Mouse (Mus musculus): ENCODE results near the gene Lcp1. TPM values are rescaled to one million over a fixed set of nuclear protein-coding genes. Genes with fewer than 3 reads are reported as not detected.

Gene Lcp1
- total and polyA plus RNA-seq, 2 experiments from 2014 or later = 6.5 to 8.3 TPM

DNA sequence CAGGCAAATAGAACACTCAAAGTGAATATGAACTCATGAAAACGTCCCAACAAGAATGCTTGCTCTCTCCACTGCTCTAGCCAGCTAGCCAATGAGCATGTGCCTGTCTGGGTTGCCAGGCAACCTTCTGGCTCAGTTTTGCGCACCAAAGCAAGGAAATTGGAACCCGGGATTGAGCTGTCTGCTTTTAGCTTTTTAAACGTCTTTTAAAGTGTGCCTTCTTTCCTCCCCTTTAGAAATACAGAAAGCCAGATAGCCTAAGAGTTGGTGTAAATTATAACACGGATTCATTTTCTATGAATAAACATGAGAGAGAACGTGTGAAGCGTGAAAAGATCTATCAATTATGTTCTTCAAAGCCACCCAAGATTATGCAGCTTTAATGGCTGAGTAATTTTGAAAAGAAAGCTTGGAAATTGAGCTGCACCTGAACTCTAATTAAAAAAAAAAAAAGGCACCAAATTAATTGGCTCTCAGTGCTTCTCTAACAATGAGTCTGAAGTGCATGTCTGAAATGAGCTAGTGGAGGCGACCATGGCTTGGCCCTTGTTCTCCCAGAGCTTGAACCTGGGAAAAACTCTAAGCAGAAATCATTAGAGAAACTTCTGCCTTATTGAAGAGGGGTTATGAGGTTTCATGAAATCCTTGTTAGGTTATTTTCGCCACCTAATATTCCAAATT lies 105.2 kb downstream of the Lcp1 start:
- WGBS = 17% methylated on average over 9 of the region's 9 CpGs
- peak overlapping the region; percentile 42 for H3K4me2 ChIP-seq (ENCODE audit: low read depth, low read length)
- ATAC-seq (peak; percentile 83), DNase-seq (ENCODE audit: low spot score) (peak; percentile 76)
- H3K9me3 ChIP-seq (ENCODE audit: low read length) = no peaks in the 10 kb centered on the region
- peaks cover 5% of the 10 kb centered on the region; the same call in 1 of the 2 replicates for H3K4me1 ChIP-seq (ENCODE audit: insufficient read depth, low read length)
- no peak overlapping the region for H3K9ac ChIP-seq (replicated peaks; ENCODE audit: low read length)
- no peaks in the 10 kb centered on the region for H3K36me3 ChIP-seq (ENCODE audit: insufficient read depth, low read length)
- H3K4me3 ChIP-seq (ENCODE audit: low read length) = no peak overlapping the region
- H3K27ac ChIP-seq = no peak overlapping the region
- no peaks in the 10 kb centered on the region for H3K27me3 ChIP-seq (ENCODE audit: insufficient read depth, low read length)
- TF ChIP-seq CTCF (IDR thresholded peaks at IDR 0.05; ENCODE audit: low read depth) = no peak

- Histone ChIP-seq H3K4me3 (ENCODE audit: low read length) (no peak overlapping the region), H3K27me3 (ENCODE audit: insufficient read depth, low read length) (no peaks in the 10 kb centered on the region), H3K36me3 (ENCODE audit: insufficient read depth, low read length) (no peaks in the 10 kb centered on the region), H3K27ac (no peak overlapping the region), H3K4me2 (ENCODE audit: low read depth, low read length) (0 out of 2 replicates have a peak overlapping the region, but pooled peaks have one; percentile 42), H3K9ac (replicated peaks; ENCODE audit: low read length) (no peak overlapping the region), H3K4me1 (ENCODE audit: insufficient read depth, low read length) (peaks cover 5% of the 10 kb centered on the region; the same call in 1 of the 2 replicates), H3K9me3 (ENCODE audit: low read length) (no peaks in the 10 kb centered on the region)
- 62% methylated on average over 4 of the region's 4 CpGs for WGBS
- DNase-seq (ENCODE audit: low spot score) = no peak
- ATAC-seq = no peak
- no peak for TF ChIP-seq CTCF (IDR thresholded peaks at IDR 0.05; ENCODE audit: low read depth)
Measured at GRCm38 (mm10) chr14:75236636-75237003, 105.7 kb downstream of the Lcp1 start.

GRCm38 (mm10) chr14:75237096-75237495 lies 106.2 kb downstream of the Lcp1 start:
- Histone ChIP-seq H3K27ac (no peak overlapping the region), H3K4me3 (ENCODE audit: low read length) (no peak overlapping the region), H3K27me3 (ENCODE audit: insufficient read depth, low read length) (no peaks in the 10 kb centered on the region), H3K36me3 (ENCODE audit: insufficient read depth, low read length) (no peaks in the 10 kb centered on the region), H3K9me3 (ENCODE audit: low read length) (no peaks in the 10 kb centered on the region), H3K4me2 (ENCODE audit: low read depth, low read length) (no peak overlapping the region), H3K4me1 (ENCODE audit: insufficient read depth, low read length) (peaks cover 5% of the 10 kb centered on the region; the same call in 1 of the 2 replicates), H3K9ac (replicated peaks; ENCODE audit: low read length) (no peak overlapping the region)
- WGBS = 76% methylated on average over 8 of the region's 8 CpGs
- ATAC-seq (no peak), DNase-seq (ENCODE audit: low spot score) (no peak)
- TF ChIP-seq CTCF (IDR thresholded peaks at IDR 0.05; ENCODE audit: low read depth) = no peak

DNA sequence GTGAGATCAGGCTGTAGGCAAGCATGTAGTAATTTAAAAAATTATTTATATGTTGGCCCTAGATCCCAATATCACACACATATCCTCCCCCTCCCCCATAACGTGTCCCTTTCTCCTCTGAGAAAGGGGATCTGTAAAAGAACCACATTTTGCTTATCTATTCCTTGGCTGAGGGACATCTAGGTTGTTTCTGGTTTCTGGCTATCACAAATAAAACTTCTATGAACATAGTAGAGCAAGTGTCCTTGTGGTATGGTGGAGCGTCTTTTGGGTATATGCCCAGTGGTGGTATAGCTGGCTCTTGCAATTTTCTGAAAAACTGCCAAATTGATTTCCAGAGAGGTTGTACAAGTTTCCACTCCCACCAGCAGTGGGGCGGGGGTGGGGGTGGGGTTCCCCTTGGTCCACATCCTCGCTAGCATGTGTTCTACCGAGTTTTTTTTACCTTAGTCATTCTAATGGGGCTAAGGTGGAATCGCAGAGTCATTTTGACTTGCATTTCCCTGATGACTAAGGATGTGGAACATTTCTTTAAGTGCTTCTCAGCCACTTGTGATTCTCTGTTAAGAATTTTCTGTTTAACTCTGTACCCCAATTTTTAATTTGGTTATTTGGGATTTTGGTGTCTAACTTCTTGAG lies 107.3 kb downstream of the Lcp1 start:
- WGBS = 79% methylated on average over 6 of the region's 6 CpGs
- Histone ChIP-seq H3K27ac (no peak overlapping the region), H3K36me3 (ENCODE audit: insufficient read depth, low read length) (no peaks in the 10 kb centered on the region), H3K4me1 (ENCODE audit: insufficient read depth, low read length) (peaks cover 5% of the 10 kb centered on the region; the same call in 1 of the 2 replicates), H3K27me3 (ENCODE audit: insufficient read depth, low read length) (no peaks in the 10 kb centered on the region), H3K4me3 (ENCODE audit: low read length) (no peak overlapping the region), H3K4me2 (ENCODE audit: low read depth, low read length) (no peak overlapping the region), H3K9ac (replicated peaks; ENCODE audit: low read length) (no peak overlapping the region), H3K9me3 (ENCODE audit: low read length) (no peaks in the 10 kb centered on the region)
- TF ChIP-seq CTCF (IDR thresholded peaks at IDR 0.05; ENCODE audit: low read depth) = no peak
- DNase-seq (ENCODE audit: low spot score) = no peak
- ATAC-seq = no peak

DNA sequence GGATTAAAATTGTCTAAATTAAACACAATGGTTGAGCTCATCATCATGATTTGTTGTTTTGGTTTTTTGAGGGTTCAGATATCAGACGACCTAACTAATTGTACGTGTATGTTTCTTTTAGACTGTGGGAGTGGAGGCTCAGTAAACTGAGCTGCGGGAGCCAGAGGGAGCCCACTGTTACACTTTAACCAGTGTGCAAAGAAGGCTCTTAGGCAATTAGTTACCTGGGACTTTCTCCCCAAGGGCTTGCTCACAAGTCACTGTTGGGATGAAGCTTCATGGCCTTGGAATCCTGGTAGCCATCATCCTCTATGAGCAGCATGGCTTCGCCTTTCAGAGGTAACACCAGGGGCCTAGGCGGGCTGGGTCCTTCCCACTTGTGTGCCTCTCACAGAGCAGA lies 111.2 kb downstream of the Lcp1 start, which contains the start of gene Cpb2:
Gene Cpb2, plus strand, starts transcription at position 201 of the 400 bp plus-strand sequence.
- Histone ChIP-seq H3K4me1 (ENCODE audit: insufficient read depth, low read length) (no peaks in the 10 kb centered on the region), H3K36me3 (ENCODE audit: insufficient read depth, low read length) (no peaks in the 10 kb centered on the region), H3K27ac (no peak within 1 kb of the TSS), H3K9me3 (ENCODE audit: low read length) (no peaks in the 10 kb centered on the region), H3K9ac (replicated peaks; ENCODE audit: low read length) (no peak within 1 kb of the TSS), H3K27me3 (ENCODE audit: insufficient read depth, low read length) (no peaks in the 10 kb centered on the region), H3K4me3 (ENCODE audit: low read length) (no peak within 1 kb of the TSS), H3K4me2 (ENCODE audit: low read depth, low read length) (no peak within 1 kb of the TSS)
- no peak for ATAC-seq
- no peak for DNase-seq (ENCODE audit: low spot score)
- 86% methylated on average over 5 of the region's 5 CpGs for WGBS
- TF ChIP-seq CTCF (IDR thresholded peaks at IDR 0.05; ENCODE audit: low read depth) = no peak

GRCm38 (mm10) chr14:75246024-75247000 lies 115.4 kb downstream of the Lcp1 start:
- Histone ChIP-seq H3K36me3 (ENCODE audit: insufficient read depth, low read length) (no peaks in the 10 kb centered on the region), H3K4me1 (ENCODE audit: insufficient read depth, low read length) (no peaks in the 10 kb centered on the region), H3K27ac (no peak overlapping the region), H3K9me3 (ENCODE audit: low read length) (no peaks in the 10 kb centered on the region), H3K9ac (replicated peaks; ENCODE audit: low read length) (no peak overlapping the region), H3K4me3 (ENCODE audit: low read length) (no peak overlapping the region), H3K4me2 (ENCODE audit: low read depth, low read length) (no peak overlapping the region), H3K27me3 (ENCODE audit: insufficient read depth, low read length) (no peaks in the 10 kb centered on the region)
- DNase-seq (ENCODE audit: low spot score) = no peak
- WGBS = 64% methylated on average over 11 of the region's 11 CpGs
- ATAC-seq = no peak
- TF ChIP-seq CTCF (IDR thresholded peaks at IDR 0.05; ENCODE audit: low read depth) = no peak
